Mouse (Mus musculus) hindbrain, embryonic 15.5 days (tissue): ENCODE results near the gene Nr2e3. TPM values are rescaled to one million over a fixed set of nuclear protein-coding genes. Genes with fewer than 3 reads are reported as not detected.

Experiments used
- ATAC-seq: fragments of 200-750 bp; cut with Nextera tagmentation; 2 replicates; pipeline ENCODE4 v1.8.0; 2017; ENCODE audit warnings: low read depth, moderate number of reproducible peaks, moderate TSS enrichment; ENCODE audit not compliant: low FRiP score
- H3K27ac ChIP-seq: fragments of 300-500 bp; sonication (generic); replicated peaks from 2 replicates; pipeline ENCODE4 v1.5.1; 2015; ENCODE audit warnings: mild to moderate bottlenecking, inconsistent platforms
- H3K27me3 ChIP-seq: fragments of 300-500 bp; sonication (generic); 2 replicates; pipeline ENCODE4 v1.6.1; 2015; ENCODE audit warnings: control low read depth, inconsistent platforms
- H3K36me3 ChIP-seq: fragments of 300-500 bp; sonication (generic); 2 replicates; pipeline ENCODE4 v1.6.1; 2015; ENCODE audit warnings: control low read depth, inconsistent platforms
- H3K4me1 ChIP-seq: fragments of 300-500 bp; sonication (generic); replicated peaks from 2 replicates; pipeline ENCODE4 v1.6.1; 2015; ENCODE audit warnings: control low read depth, inconsistent platforms
- H3K4me2 ChIP-seq: fragments of 300-500 bp; sonication (generic); 2 replicates; pipeline ENCODE4 v1.6.1; 2015; ENCODE audit warnings: moderate library complexity, mild to moderate bottlenecking, inconsistent platforms
- H3K4me3 ChIP-seq: fragments of 300-500 bp; sonication (generic); 2 replicates; pipeline ENCODE4 v1.5.1; 2015; ENCODE audit warnings: mild to moderate bottlenecking, inconsistent platforms
- H3K9ac ChIP-seq: fragments of 300-500 bp; sonication (generic); 2 replicates; pipeline ENCODE4 v1.6.1; 2015; ENCODE audit warnings: inconsistent platforms
- H3K9me3 ChIP-seq: fragments of 300-500 bp; sonication (generic); 2 replicates; pipeline ENCODE4 v1.6.1; 2016; ENCODE audit warnings: control low read depth, inconsistent platforms
- WGBS: fragments of 180-500 bp; shearing (Covaris S2); methylation state at CpG from one replicate; pipeline ENCODE4 v1.1.7; 2015; 5-methylcytosine and 5-hydroxymethylcytosine counted together
- polyA plus RNA-seq: library from polyadenylated mRNA; unstranded; fragments of >200 nt; fragmentation: Nextera tagmentation; extraction: Ambion mirVana; gene quantifications from 2 replicates; pipeline ENCODE4 v1.2.1, GENCODE M21; 2015

The Nr2e3 gene
- polyA plus RNA-seq, result not detected in 2 replicates

- 93% methylated on average over 10 of the region's 10 CpGs for WGBS
- no peak within 1 kb of the TSS for H3K27ac ChIP-seq
These were observed at the start of gene Nr2e3 for GRCm38 (mm10) chr9:59960559-59960958. Nr2e3 (minus strand) TSS chr9:59960659.

DNA sequence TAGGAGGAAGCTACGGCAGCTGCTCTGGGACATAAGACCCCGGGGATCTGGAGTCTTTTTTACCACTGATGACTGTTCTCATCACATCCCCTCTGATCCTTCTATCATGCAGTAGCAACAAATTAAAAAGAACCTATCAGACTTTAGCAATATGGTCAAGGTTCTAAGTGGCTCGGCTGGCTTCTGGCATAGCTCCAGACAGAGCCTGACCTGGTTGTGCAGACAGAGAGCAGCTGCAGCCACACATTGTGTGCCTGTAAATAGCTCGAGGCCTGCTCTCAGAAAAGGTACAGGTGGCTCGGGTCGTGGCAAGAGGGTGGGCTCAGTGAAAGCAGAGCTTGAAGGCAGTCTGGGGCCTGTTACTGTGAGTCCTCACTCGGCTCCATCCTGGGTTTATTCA, 48.5 kb upstream of the Nr2e3 start:
- 56% methylated on average over 7 of the region's 7 CpGs for WGBS
- Histone ChIP-seq H3K36me3 (no peaks in the 10 kb centered on the region), H3K4me2 (no peak overlapping the region), H3K4me1 (peaks cover 11% of the 10 kb centered on the region; the same call in 1 of the 2 replicates), H3K9me3 (no peaks in the 10 kb centered on the region), H3K4me3 (no peak overlapping the region), H3K27me3 (no peaks in the 10 kb centered on the region), H3K27ac (no peak overlapping the region), H3K9ac (no peak overlapping the region)
- ATAC-seq, result no peak

More at GRCm38 (mm10) chr9:59960559-59960958, at the start of gene Nr2e3:
- Histone ChIP-seq H3K9ac (no peak within 1 kb of the TSS), H3K4me2 (no peak within 1 kb of the TSS), H3K9me3 (no peaks in the 10 kb centered on the region), H3K4me3 (no peak within 1 kb of the TSS), H3K4me1 (peaks cover 5% of the 10 kb centered on the region; the same call in 1 of the 2 replicates), H3K36me3 (no peaks in the 10 kb centered on the region), H3K27me3 (no peaks in the 10 kb centered on the region)
- ATAC-seq, result no peak

DNA sequence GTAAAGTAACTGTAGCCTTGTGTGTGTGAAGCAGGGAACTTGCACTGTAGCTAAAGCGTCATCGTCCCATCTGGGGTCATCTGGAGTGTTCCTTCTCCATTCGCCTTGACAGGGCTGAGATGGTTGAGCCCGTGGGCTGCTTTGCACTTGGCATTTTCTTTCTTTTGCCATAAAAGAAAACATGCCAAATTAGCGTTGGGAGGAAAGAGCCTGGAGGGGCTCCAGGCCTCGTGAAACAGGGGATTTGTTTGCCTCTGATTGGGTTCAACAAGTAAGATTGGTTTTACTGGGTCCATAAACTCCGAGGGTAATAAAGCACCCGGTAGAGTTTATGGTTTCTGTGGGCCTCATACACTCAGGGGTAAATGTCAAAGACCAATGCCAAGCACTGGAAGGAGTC, 41.9 kb upstream of the Nr2e3 start:
- Histone ChIP-seq H3K27ac (no peak overlapping the region), H3K36me3 (no peaks in the 10 kb centered on the region), H3K4me2 (no peak overlapping the region), H3K27me3 (no peaks in the 10 kb centered on the region), H3K9ac (no peak overlapping the region), H3K4me1 (no peaks in the 10 kb centered on the region), H3K9me3 (no peaks in the 10 kb centered on the region), H3K4me3 (no peak overlapping the region)
- WGBS, result 82% methylated on average over 8 of the region's 8 CpGs
- ATAC-seq, result no peak

- H3K9me3 ChIP-seq, result no peaks in the 10 kb centered on the region
- WGBS, result 65% methylated on average over 3 of the region's 3 CpGs
- no peak for ATAC-seq
These were observed 41.0 kb upstream of the Nr2e3 start for GRCm38 (mm10) chr9:60001444-60001843.

GRCm38 (mm10) chr9:59997725-59998124, 37.3 kb upstream of the Nr2e3 start:
- ATAC-seq, result no peak
- no peak overlapping the region for H3K27ac ChIP-seq
- H3K4me3 ChIP-seq, result no peak overlapping the region
- no peaks in the 10 kb centered on the region for H3K36me3 ChIP-seq
- H3K27me3 ChIP-seq, result no peaks in the 10 kb centered on the region
- H3K4me2 ChIP-seq, result no peak overlapping the region
- no peaks in the 10 kb centered on the region for H3K9me3 ChIP-seq
- H3K9ac ChIP-seq, result no peak overlapping the region
- 91% methylated on average over 4 of the region's 4 CpGs for WGBS
- H3K4me1 ChIP-seq, result no peaks in the 10 kb centered on the region

More at GRCm38 (mm10) chr9:60001444-60001843, 41.0 kb upstream of the Nr2e3 start:
- H3K27me3 ChIP-seq, result no peaks in the 10 kb centered on the region
- no peak overlapping the region for H3K27ac ChIP-seq
- H3K36me3 ChIP-seq, result no peaks in the 10 kb centered on the region
- H3K4me3 ChIP-seq, result no peak overlapping the region
- H3K4me2 ChIP-seq, result no peak overlapping the region
- H3K9ac ChIP-seq, result no peak overlapping the region
- no peaks in the 10 kb centered on the region for H3K4me1 ChIP-seq

GRCm38 (mm10) chr9:59991407-59991806, 30.9 kb upstream of the Nr2e3 start:
- no peaks in the 10 kb centered on the region for H3K4me1 ChIP-seq
- H3K4me3 ChIP-seq, result no peak overlapping the region
- H3K27me3 ChIP-seq, result no peaks in the 10 kb centered on the region
- 79% methylated on average over 5 of the region's 5 CpGs for WGBS
- H3K27ac ChIP-seq, result no peak overlapping the region
- no peak for ATAC-seq
- no peak overlapping the region for H3K4me2 ChIP-seq
- H3K9ac ChIP-seq, result no peak overlapping the region
- no peaks in the 10 kb centered on the region for H3K9me3 ChIP-seq
- no peaks in the 10 kb centered on the region for H3K36me3 ChIP-seq

GRCm38 (mm10) chr9:59989864-59990263, 29.4 kb upstream of the Nr2e3 start:
- Histone ChIP-seq H3K27ac (no peak overlapping the region), H3K36me3 (no peaks in the 10 kb centered on the region), H3K9ac (no peak overlapping the region), H3K4me2 (no peak overlapping the region), H3K4me1 (no peaks in the 10 kb centered on the region), H3K4me3 (no peak overlapping the region), H3K9me3 (no peaks in the 10 kb centered on the region), H3K27me3 (no peaks in the 10 kb centered on the region)
- WGBS, result 5% methylated on average over 1 of the region's 1 CpGs
- ATAC-seq, result no peak

GRCm38 (mm10) chr9:59985900-59986572, 25.6 kb upstream of the Nr2e3 start:
- H3K4me2 ChIP-seq, result no peak overlapping the region
- H3K4me1 ChIP-seq, result no peaks in the 10 kb centered on the region
- no peak overlapping the region for H3K9ac ChIP-seq
- no peak for ATAC-seq
- no peak overlapping the region for H3K27ac ChIP-seq
- WGBS, result 77% methylated on average over 3 of the region's 3 CpGs
- no peak overlapping the region for H3K4me3 ChIP-seq
- H3K27me3 ChIP-seq, result no peaks in the 10 kb centered on the region
- H3K9me3 ChIP-seq, result no peaks in the 10 kb centered on the region
- no peaks in the 10 kb centered on the region for H3K36me3 ChIP-seq

DNA sequence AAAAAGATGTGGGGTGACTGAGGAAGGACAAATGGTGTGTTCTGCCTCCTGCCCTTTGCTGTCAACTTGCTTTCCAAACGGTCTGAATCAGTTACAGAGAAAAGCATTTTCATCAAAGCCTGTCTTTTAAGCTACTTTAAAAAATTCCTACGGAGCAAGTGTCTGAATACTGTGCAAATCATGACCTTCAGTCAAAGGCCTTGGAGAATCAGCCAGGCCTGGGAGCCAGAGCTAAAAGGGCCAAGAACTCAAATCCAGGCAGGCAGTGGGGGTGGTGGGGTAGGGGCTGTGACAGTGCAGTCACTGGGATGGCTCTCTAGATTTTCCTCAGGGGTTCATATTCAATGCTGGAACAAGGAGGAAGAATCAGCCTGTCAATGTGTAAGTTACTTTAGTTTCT, 20.7 kb upstream of the Nr2e3 start:
- WGBS, result 53% methylated on average over 2 of the region's 2 CpGs
- no peaks in the 10 kb centered on the region for H3K27me3 ChIP-seq
- no peak overlapping the region for H3K27ac ChIP-seq
- H3K4me3 ChIP-seq, result no peak overlapping the region
- no peaks in the 10 kb centered on the region for H3K36me3 ChIP-seq
- no peak for ATAC-seq
- H3K4me2 ChIP-seq, result no peak overlapping the region
- no peaks in the 10 kb centered on the region for H3K9me3 ChIP-seq
- no peaks in the 10 kb centered on the region for H3K4me1 ChIP-seq
- no peak overlapping the region for H3K9ac ChIP-seq

DNA sequence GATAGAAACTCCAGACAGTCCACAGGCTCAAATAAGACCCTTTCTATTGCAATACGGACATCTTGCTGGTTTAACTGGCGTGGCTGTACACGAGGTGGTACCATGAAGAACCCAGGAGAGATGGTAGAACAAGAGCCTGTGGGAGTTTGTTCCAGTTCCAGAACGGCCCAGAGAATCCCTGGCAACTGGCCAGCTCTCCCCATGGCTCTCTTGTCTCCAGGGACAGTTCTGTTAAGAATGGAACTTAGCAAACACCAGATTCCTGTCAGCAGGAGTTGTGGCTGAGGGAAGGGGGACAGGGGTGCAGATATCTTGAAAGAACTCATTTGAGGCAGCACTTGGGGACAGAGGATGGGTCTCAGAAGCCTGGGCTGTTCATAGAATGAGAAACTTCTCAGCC, 10.8 kb upstream of the Nr2e3 start:
- 68% methylated on average over 4 of the region's 4 CpGs for WGBS
- no peak for ATAC-seq
- Histone ChIP-seq H3K27ac (no peak overlapping the region), H3K4me2 (no peak overlapping the region), H3K27me3 (no peaks in the 10 kb centered on the region), H3K9ac (no peak overlapping the region), H3K4me3 (no peak overlapping the region), H3K36me3 (no peaks in the 10 kb centered on the region), H3K4me1 (no peaks in the 10 kb centered on the region), H3K9me3 (no peaks in the 10 kb centered on the region)

GRCm38 (mm10) chr9:59969383-59969782, 8.9 kb upstream of the Nr2e3 start:
- no peak overlapping the region for H3K9ac ChIP-seq
- H3K36me3 ChIP-seq, result no peaks in the 10 kb centered on the region
- H3K4me2 ChIP-seq, result no peak overlapping the region
- ATAC-seq, result 0 out of 2 replicates have a peak, but pooled peaks have one; percentile 74
- no peaks in the 10 kb centered on the region for H3K4me1 ChIP-seq
- 32% methylated on average over 6 of the region's 6 CpGs for WGBS
- H3K4me3 ChIP-seq, result no peak overlapping the region
- no peak overlapping the region for H3K27ac ChIP-seq
- H3K9me3 ChIP-seq, result no peaks in the 10 kb centered on the region
- H3K27me3 ChIP-seq, result no peaks in the 10 kb centered on the region

- WGBS, result 87% methylated on average over 10 of the region's 10 CpGs
- Histone ChIP-seq H3K4me1 (peaks cover 5% of the 10 kb centered on the region; the same call in 1 of the 2 replicates), H3K36me3 (no peaks in the 10 kb centered on the region), H3K4me2 (no peak overlapping the region), H3K27ac (no peak overlapping the region), H3K27me3 (no peaks in the 10 kb centered on the region), H3K4me3 (no peak overlapping the region), H3K9me3 (no peaks in the 10 kb centered on the region), H3K9ac (no peak overlapping the region)
- no peak for ATAC-seq
These were observed 4.6 kb upstream of the Nr2e3 start for GRCm38 (mm10) chr9:59965046-59965445.

GRCm38 (mm10) chr9:59964367-59964766, 3.9 kb upstream of the Nr2e3 start:
- Histone ChIP-seq H3K27me3 (no peaks in the 10 kb centered on the region), H3K27ac (no peak overlapping the region), H3K36me3 (no peaks in the 10 kb centered on the region), H3K4me1 (peaks cover 5% of the 10 kb centered on the region; the same call in 1 of the 2 replicates), H3K4me2 (no peak overlapping the region), H3K4me3 (no peak overlapping the region), H3K9me3 (no peaks in the 10 kb centered on the region), H3K9ac (no peak overlapping the region)
- WGBS, result 65% methylated on average over 3 of the region's 3 CpGs
- no peak for ATAC-seq
